Mouse (Mus musculus): Measurements from ENCODE around the gene Vmn2r90. TPM values are rescaled to one million over a fixed set of nuclear protein-coding genes. Genes with fewer than 3 reads are reported as not detected.
"Not testable (repeated sequence)": the region's sequence is repeated elsewhere in the genome, so short reads cannot be mapped to it uniquely, and the experiment has no call there.

Vmn2r90 gene
- total RNA-seq (2014; fragmentation: Nextera tagmentation) (not detected in 2 replicates), total RNA-seq (2017) (0.06 and 0.22 TPM in 2 replicates), polyA plus RNA-seq (2012) (not detected in 2 replicates)

DNA sequence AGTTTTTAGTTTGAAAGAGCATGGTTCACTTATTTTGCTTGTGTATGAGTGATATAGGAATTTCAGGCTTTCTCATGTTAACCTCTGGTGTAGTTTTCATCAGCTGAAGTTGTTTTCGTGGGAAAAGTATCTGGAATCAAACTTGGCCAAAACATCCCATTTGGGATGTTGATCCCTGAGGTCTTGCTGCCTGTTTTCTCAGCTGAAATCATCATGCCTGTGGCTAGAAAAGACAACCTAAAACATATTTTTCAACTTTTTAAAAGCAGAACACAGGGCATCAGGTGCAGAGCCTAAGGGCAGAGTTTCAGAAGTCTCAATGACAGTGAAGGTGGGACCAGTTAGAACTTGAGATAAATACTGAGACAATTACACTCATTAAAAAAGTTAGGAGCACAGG lies at the start of gene Vmn2r90:
TSS of gene Vmn2r90 (plus strand) at position 301 of the 400 bp plus-strand sequence.
- no peak within 1 kb of the TSS for H3K4me3 ChIP-seq (ENCODE audit: low read depth, low read length)
- H3K36me3 ChIP-seq (replicated peaks), result no peaks in the 10 kb centered on the region
- DNase-seq (ENCODE audit: low spot score) (no peak), ATAC-seq (ENCODE audit: extremely low read depth, insufficient number of reproducible peaks, low FRiP score, poor library complexity, severe bottlenecking) (no peak)
- no peaks in the 10 kb centered on the region for H3K27me3 ChIP-seq (ENCODE audit: insufficient read depth, low read length)
- no peak for TF ChIP-seq TAL1 (conservative IDR thresholded peaks at IDR 0.05; ENCODE audit: low read depth, low read length)
- no peak for TF ChIP-seq GATA1 (IDR thresholded peaks at IDR 0.05; ENCODE audit: borderline replicate concordance, low read length)
- no peak for TF ChIP-seq GATA2 (IDR thresholded peaks at IDR 0.05; ENCODE audit: borderline replicate concordance, low read depth, low read length)
- TF ChIP-seq POLR2AphosphoS5 (IDR thresholded peaks at IDR 0.05; ENCODE audit: insufficient replicate concordance, low read depth, low read length), result no peak
- no peak for TF ChIP-seq CTCF (IDR thresholded peaks at IDR 0.05; ENCODE audit: low read depth, low read length)
- H3K4me1 ChIP-seq (ENCODE audit: insufficient read depth, low read depth, low read length), result no peaks in the 10 kb centered on the region
- no peaks in the 10 kb centered on the region for H3K9me3 ChIP-seq (replicated peaks)

DNA sequence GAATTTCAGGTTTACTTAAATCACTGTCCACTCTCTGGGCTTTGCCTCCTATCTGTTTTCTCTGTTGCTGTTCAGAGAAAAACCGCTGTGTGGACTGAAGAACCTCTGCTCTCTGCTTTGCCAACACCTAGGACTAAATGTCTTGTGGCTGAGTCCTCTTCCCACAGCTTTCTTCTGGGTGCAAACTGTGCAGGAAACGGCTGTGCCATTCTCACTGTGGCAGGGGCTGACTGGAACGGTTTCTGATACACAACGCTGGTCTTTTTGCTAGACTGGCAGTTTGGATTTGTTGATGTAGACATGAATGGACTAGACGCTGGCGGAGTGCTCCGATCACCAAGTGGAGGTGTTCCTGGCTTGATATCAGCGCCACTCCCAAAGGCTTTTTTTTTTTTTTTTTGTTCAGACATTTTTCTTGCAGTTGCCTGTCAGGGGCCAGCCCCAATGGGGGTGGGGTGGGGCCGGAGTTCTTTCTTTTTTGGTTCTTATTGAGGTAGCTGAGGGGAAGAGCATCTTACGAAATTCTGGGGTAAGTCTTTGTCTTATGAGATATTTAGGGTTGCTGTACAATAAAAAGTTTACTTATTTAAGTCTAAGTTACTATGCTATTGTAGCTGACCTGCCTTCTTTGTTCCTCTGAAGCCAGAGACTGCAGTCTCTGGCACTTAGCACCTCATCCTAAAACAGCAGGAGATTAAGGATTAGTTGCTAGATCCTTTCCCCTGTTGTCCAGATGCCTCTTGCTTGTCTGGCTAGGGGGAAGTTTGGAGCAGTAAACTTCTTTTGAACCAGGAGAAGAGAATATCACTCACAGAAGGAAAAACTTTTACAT lies 48.3 kb upstream of the Vmn2r90 start:
- Histone ChIP-seq H3K9me3 (replicated peaks) (no peaks in the 10 kb centered on the region), H3K36me3 (replicated peaks) (no peaks in the 10 kb centered on the region), H3K4me1 (ENCODE audit: insufficient read depth, low read depth, low read length) (no peaks in the 10 kb centered on the region), H3K4me3 (ENCODE audit: low read depth, low read length) (no peak overlapping the region), H3K27me3 (ENCODE audit: insufficient read depth, low read length) (peaks cover 11% of the 10 kb centered on the region)
- ATAC-seq (ENCODE audit: extremely low read depth, insufficient number of reproducible peaks, low FRiP score, poor library complexity, severe bottlenecking), result no peak
- DNase-seq (ENCODE audit: low spot score), result no peak
- TF ChIP-seq CTCF (IDR thresholded peaks at IDR 0.05; ENCODE audit: low read depth, low read length), result no peak
- TF ChIP-seq TAL1 (conservative IDR thresholded peaks at IDR 0.05; ENCODE audit: low read depth, low read length), result no peak
- no peak for TF ChIP-seq GATA2 (IDR thresholded peaks at IDR 0.05; ENCODE audit: borderline replicate concordance, low read depth, low read length)
- no peak for TF ChIP-seq GATA1 (IDR thresholded peaks at IDR 0.05; ENCODE audit: borderline replicate concordance, low read length)
- TF ChIP-seq POLR2AphosphoS5 (IDR thresholded peaks at IDR 0.05; ENCODE audit: insufficient replicate concordance, low read depth, low read length), result no peak

- no peak for ATAC-seq (ENCODE audit: extremely low read depth, insufficient number of reproducible peaks, low FRiP score, poor library complexity, severe bottlenecking)
- no peak for DNase-seq (ENCODE audit: low spot score)
- Histone ChIP-seq H3K4me3 (ENCODE audit: low read depth, low read length) (no peak overlapping the region), H3K27me3 (ENCODE audit: insufficient read depth, low read length) (peaks cover 9% of the 10 kb centered on the region; the same call in 1 of the 2 replicates), H3K4me1 (ENCODE audit: insufficient read depth, low read depth, low read length) (no peaks in the 10 kb centered on the region), H3K9me3 (replicated peaks) (no peaks in the 10 kb centered on the region), H3K36me3 (replicated peaks) (no peaks in the 10 kb centered on the region)
- TF ChIP-seq GATA1 (IDR thresholded peaks at IDR 0.05; ENCODE audit: borderline replicate concordance, low read length), result no peak
- TF ChIP-seq GATA2 (IDR thresholded peaks at IDR 0.05; ENCODE audit: borderline replicate concordance, low read depth, low read length), result no peak
- no peak for TF ChIP-seq POLR2AphosphoS5 (IDR thresholded peaks at IDR 0.05; ENCODE audit: insufficient replicate concordance, low read depth, low read length)
- TF ChIP-seq TAL1 (conservative IDR thresholded peaks at IDR 0.05; ENCODE audit: low read depth, low read length), result no peak
- TF ChIP-seq CTCF (IDR thresholded peaks at IDR 0.05; ENCODE audit: low read depth, low read length), result no peak
Observed at GRCm38 (mm10) chr17:17655829-17656176, 47.7 kb upstream of the Vmn2r90 start.

DNA sequence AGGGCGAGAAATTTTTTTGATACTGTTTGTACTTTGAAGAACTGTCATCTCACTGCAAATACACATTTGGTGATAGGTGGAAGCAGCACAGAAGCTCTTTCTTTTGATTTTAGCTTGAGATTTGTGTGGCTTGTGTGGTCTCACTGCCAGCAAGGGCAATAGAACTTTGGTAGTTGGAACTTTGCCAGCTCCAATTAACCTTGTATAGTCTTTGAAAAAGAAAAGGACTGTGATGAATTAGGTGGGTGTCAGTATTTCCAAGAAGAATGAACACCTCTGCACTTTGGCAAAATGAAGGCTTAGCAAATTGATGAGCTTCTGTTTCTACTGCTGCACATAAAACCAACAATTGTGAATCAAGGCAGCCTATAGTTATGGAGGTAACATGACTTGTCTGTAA lies 24.8 kb upstream of the Vmn2r90 start:
- H3K9me3 ChIP-seq (replicated peaks), result no peaks in the 10 kb centered on the region
- no peaks in the 10 kb centered on the region for H3K4me1 ChIP-seq (ENCODE audit: insufficient read depth, low read depth, low read length)
- H3K4me3 ChIP-seq (ENCODE audit: low read depth, low read length), result no peak overlapping the region
- peaks cover 2% of the 10 kb centered on the region; the same call in 1 of the 2 replicates for H3K27me3 ChIP-seq (ENCODE audit: insufficient read depth, low read length)
- H3K36me3 ChIP-seq (replicated peaks), result no peaks in the 10 kb centered on the region
- DNase-seq (ENCODE audit: low spot score) (no peak), ATAC-seq (ENCODE audit: extremely low read depth, insufficient number of reproducible peaks, low FRiP score, poor library complexity, severe bottlenecking) (no peak)
- TF ChIP-seq CTCF (IDR thresholded peaks at IDR 0.05; ENCODE audit: low read depth, low read length) (no peak), GATA1 (IDR thresholded peaks at IDR 0.05; ENCODE audit: borderline replicate concordance, low read length) (no peak), GATA2 (IDR thresholded peaks at IDR 0.05; ENCODE audit: borderline replicate concordance, low read depth, low read length) (no peak), TAL1 (conservative IDR thresholded peaks at IDR 0.05; ENCODE audit: low read depth, low read length) (no peak), POLR2AphosphoS5 (IDR thresholded peaks at IDR 0.05; ENCODE audit: insufficient replicate concordance, low read depth, low read length) (no peak)

- no peak for ATAC-seq (ENCODE audit: extremely low read depth, insufficient number of reproducible peaks, low FRiP score, poor library complexity, severe bottlenecking)
- Histone ChIP-seq H3K9me3 (replicated peaks) (no peaks in the 10 kb centered on the region), H3K4me3 (ENCODE audit: low read depth, low read length) (no peak overlapping the region), H3K36me3 (replicated peaks) (no peaks in the 10 kb centered on the region), H3K27me3 (ENCODE audit: insufficient read depth, low read length) (no peaks in the 10 kb centered on the region), H3K4me1 (ENCODE audit: insufficient read depth, low read depth, low read length) (no peaks in the 10 kb centered on the region)
- DNase-seq (ENCODE audit: low spot score), result no peak
- TF ChIP-seq TAL1 (conservative IDR thresholded peaks at IDR 0.05; ENCODE audit: low read depth, low read length) (no peak), POLR2AphosphoS5 (IDR thresholded peaks at IDR 0.05; ENCODE audit: insufficient replicate concordance, low read depth, low read length) (no peak), GATA2 (IDR thresholded peaks at IDR 0.05; ENCODE audit: borderline replicate concordance, low read depth, low read length) (no peak), GATA1 (IDR thresholded peaks at IDR 0.05; ENCODE audit: borderline replicate concordance, low read length) (no peak), CTCF (IDR thresholded peaks at IDR 0.05; ENCODE audit: low read depth, low read length) (no peak)
Observed at GRCm38 (mm10) chr17:17690659-17691058, 12.9 kb upstream of the Vmn2r90 start.

DNA sequence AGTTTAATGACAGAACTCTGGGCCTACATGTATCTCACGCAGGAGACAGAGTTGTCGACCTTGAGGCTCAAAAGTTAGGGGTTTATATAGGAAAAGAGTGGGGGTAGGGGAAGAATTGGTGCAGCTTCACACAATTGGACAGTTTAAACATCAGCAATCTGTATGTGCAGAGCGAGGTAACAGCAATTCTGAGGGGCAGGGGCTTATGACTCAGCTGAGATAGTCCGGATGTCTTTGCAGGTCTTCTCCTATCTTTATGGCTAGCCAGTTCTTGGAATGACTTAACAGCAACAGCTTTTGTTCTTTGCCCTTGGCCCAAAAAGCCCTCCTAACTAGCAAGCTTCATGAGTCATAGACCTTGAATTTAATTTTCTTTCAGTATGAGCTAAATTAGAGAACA lies 28.8 kb downstream of the Vmn2r90 start:
- H3K4me3 ChIP-seq (ENCODE audit: low read depth, low read length); H3K9me3 ChIP-seq (replicated peaks); DNase-seq (ENCODE audit: low spot score); H3K4me1 ChIP-seq (ENCODE audit: insufficient read depth, low read depth, low read length); ATAC-seq (ENCODE audit: extremely low read depth, insufficient number of reproducible peaks, low FRiP score, poor library complexity, severe bottlenecking); H3K27me3 ChIP-seq (ENCODE audit: insufficient read depth, low read length); H3K36me3 ChIP-seq (replicated peaks): not testable (repeated sequence)
